Mouse (Mus musculus) midbrain, embryonic 14.5 days (tissue): ENCODE data around the gene Ccdc62. TPM values are rescaled to one million over a fixed set of nuclear protein-coding genes. Genes with fewer than 3 reads are reported as not detected.
A peak's percentile ranks its signal among the peaks of the same experiment; 100 is the strongest.

Experiments
- ATAC-seq: fragments of 200-750 bp; cut with Nextera tagmentation; 2 replicates; pipeline ENCODE4 v1.8.0; 2017; ENCODE audit warnings: moderate number of reproducible peaks, moderate library complexity; ENCODE audit not compliant: low FRiP score, low TSS enrichment
- DNase-seq: peaks from one replicate; pipeline ENCODE4 v3.0.0-alpha.2; 2015
- H3K27ac ChIP-seq: fragments of 300-500 bp; sonication (generic); replicated peaks from 2 replicates; pipeline ENCODE4 v1.5.1; 2014; ENCODE audit warnings: mild to moderate bottlenecking, low read depth, low read length, moderate library complexity
- H3K27me3 ChIP-seq: fragments of 300-500 bp; sonication (generic); 2 replicates; pipeline ENCODE4 v1.6.1; 2014; ENCODE audit warnings: low read length, control low read depth, mixed read lengths; ENCODE audit not compliant: control insufficient read depth, insufficient read depth
- H3K36me3 ChIP-seq: fragments of 300-500 bp; sonication (generic); 2 replicates; pipeline ENCODE4 v1.6.1; 2014; ENCODE audit warnings: low read length, control low read depth; ENCODE audit not compliant: control insufficient read depth, insufficient read depth
- H3K4me1 ChIP-seq: fragments of 300-500 bp; sonication (generic); 2 replicates; pipeline ENCODE4 v1.6.1; 2014; ENCODE audit warnings: mild to moderate bottlenecking, antibody characterized with exemption, low read length, control low read depth; ENCODE audit not compliant: control insufficient read depth, insufficient read depth
- H3K4me2 ChIP-seq: fragments of 300-500 bp; sonication (generic); 2 replicates; pipeline ENCODE4 v1.6.1; 2014; ENCODE audit warnings: mild to moderate bottlenecking, low read length, moderate library complexity
- H3K4me3 ChIP-seq: fragments of 300-500 bp; sonication (generic); replicated peaks from 2 replicates; pipeline ENCODE4 v1.5.1; 2014; ENCODE audit warnings: low read depth, low read length
- H3K9ac ChIP-seq: fragments of 300-500 bp; sonication (generic); replicated peaks from 2 replicates; pipeline ENCODE4 v1.6.1; 2014; ENCODE audit warnings: mild to moderate bottlenecking, low read length, moderate library complexity
- H3K9me3 ChIP-seq: fragments of 300-500 bp; sonication (generic); 2 replicates; pipeline ENCODE4 v1.6.1; 2016; ENCODE audit warnings: low read length, control low read depth, mixed read lengths; ENCODE audit not compliant: control insufficient read depth
- WGBS: fragments of 180-500 bp; shearing (Covaris S2); extraction: QIAGEN DNeasy Blood & Tissue Kit; methylation state at CpG from one replicate; pipeline ENCODE4 v1.1.7; 2014; 5-methylcytosine and 5-hydroxymethylcytosine counted together
- polyA plus RNA-seq: library from polyadenylated mRNA; unstranded; fragments of >200 nt; fragmentation: Nextera tagmentation; extraction: Ambion mirVana; gene quantifications from 2 replicates; pipeline ENCODE4 v1.2.1, GENCODE M21; 2014

Ccdc62 gene
- polyA plus RNA-seq, 1 experiment from 2014 or later, result 4.3 TPM

GRCm38 (mm10) chr5:124012885-124013284, 82.4 kb downstream of the Ccdc62 start:
- Histone ChIP-seq H3K4me3 (no peak overlapping the region), H3K9me3 (no peaks in the 10 kb centered on the region), H3K4me2 (no peak overlapping the region), H3K27ac (peak overlapping the region; percentile 87), H3K36me3 (peaks cover 25% of the 10 kb centered on the region), H3K27me3 (no peaks in the 10 kb centered on the region), H3K4me1 (peaks cover 55% of the 10 kb centered on the region), H3K9ac (no peak overlapping the region)
- no peak for ATAC-seq
- WGBS, result 85% methylated on average over 10 of the region's 10 CpGs
- no peak for DNase-seq

- H3K27ac ChIP-seq, result peak overlapping the region; percentile 28; the same call in 1 of the 2 replicates
- H3K9me3 ChIP-seq, result no peaks in the 10 kb centered on the region
- H3K4me3 ChIP-seq, result no peak overlapping the region
- peaks cover 16% of the 10 kb centered on the region for H3K36me3 ChIP-seq
- no peaks in the 10 kb centered on the region for H3K27me3 ChIP-seq
- H3K4me1 ChIP-seq, result peaks cover 55% of the 10 kb centered on the region
- DNase-seq, result no peak
- no peak overlapping the region for H3K9ac ChIP-seq
- ATAC-seq, result no peak
- WGBS, result 78% methylated on average over 16 of the region's 16 CpGs
- H3K4me2 ChIP-seq, result no peak overlapping the region
Measured at GRCm38 (mm10) chr5:124013747-124014146, 83.3 kb downstream of the Ccdc62 start.

GRCm38 (mm10) chr5:124014180-124014579, 83.7 kb downstream of the Ccdc62 start:
- peaks cover 55% of the 10 kb centered on the region for H3K4me1 ChIP-seq
- H3K27ac ChIP-seq, result peak overlapping the region; percentile 28; the same call in 1 of the 2 replicates
- no peak for DNase-seq
- H3K4me3 ChIP-seq, result no peak overlapping the region
- no peak overlapping the region for H3K9ac ChIP-seq
- no peak for ATAC-seq
- no peaks in the 10 kb centered on the region for H3K9me3 ChIP-seq
- peaks cover 12% of the 10 kb centered on the region for H3K36me3 ChIP-seq
- no peak overlapping the region for H3K4me2 ChIP-seq
- no peaks in the 10 kb centered on the region for H3K27me3 ChIP-seq
- WGBS, result 57% methylated on average over 3 of the region's 3 CpGs

- no peaks in the 10 kb centered on the region for H3K9me3 ChIP-seq
- DNase-seq (no peak), ATAC-seq (no peak)
- H3K4me3 ChIP-seq, result no peak overlapping the region
- H3K36me3 ChIP-seq, result peaks cover 5% of the 10 kb centered on the region; the same call in 1 of the 2 replicates
- no peak overlapping the region for H3K27ac ChIP-seq
- H3K4me2 ChIP-seq, result no peak overlapping the region
- H3K27me3 ChIP-seq, result no peaks in the 10 kb centered on the region
- H3K4me1 ChIP-seq, result peaks cover 55% of the 10 kb centered on the region
- no peak overlapping the region for H3K9ac ChIP-seq
- 7% methylated on average over 11 of the region's 11 CpGs for WGBS
Measured at GRCm38 (mm10) chr5:124014791-124015251, 84.3 kb downstream of the Ccdc62 start.

GRCm38 (mm10) chr5:124015727-124016126, 85.2 kb downstream of the Ccdc62 start:
- no peak overlapping the region for H3K9ac ChIP-seq
- H3K4me2 ChIP-seq, result no peak overlapping the region
- WGBS, result 87% methylated on average over 2 of the region's 2 CpGs
- H3K4me1 ChIP-seq, result peaks cover 50% of the 10 kb centered on the region
- no peaks in the 10 kb centered on the region for H3K27me3 ChIP-seq
- ATAC-seq (no peak), DNase-seq (no peak)
- no peaks in the 10 kb centered on the region for H3K36me3 ChIP-seq
- peak overlapping the region; percentile 45; the same call in 1 of the 2 replicates for H3K27ac ChIP-seq
- no peak overlapping the region for H3K4me3 ChIP-seq
- no peaks in the 10 kb centered on the region for H3K9me3 ChIP-seq

GRCm38 (mm10) chr5:124016291-124016821, 85.9 kb downstream of the Ccdc62 start:
- H3K27me3 ChIP-seq, result no peaks in the 10 kb centered on the region
- H3K4me2 ChIP-seq, result no peak overlapping the region
- H3K27ac ChIP-seq, result no peak overlapping the region
- H3K4me1 ChIP-seq, result peaks cover 44% of the 10 kb centered on the region
- 88% methylated on average over 7 of the region's 7 CpGs for WGBS
- no peak overlapping the region for H3K9ac ChIP-seq
- ATAC-seq (no peak), DNase-seq (no peak)
- H3K4me3 ChIP-seq, result no peak overlapping the region
- H3K9me3 ChIP-seq, result no peaks in the 10 kb centered on the region
- H3K36me3 ChIP-seq, result no peaks in the 10 kb centered on the region

- Histone ChIP-seq H3K27ac (no peak overlapping the region), H3K4me2 (no peak overlapping the region), H3K9ac (no peak overlapping the region), H3K36me3 (no peaks in the 10 kb centered on the region), H3K4me3 (no peak overlapping the region), H3K27me3 (no peaks in the 10 kb centered on the region), H3K9me3 (no peaks in the 10 kb centered on the region), H3K4me1 (peaks cover 28% of the 10 kb centered on the region)
- WGBS, result 82% methylated on average over 9 of the region's 9 CpGs
- no peak for ATAC-seq
- no peak for DNase-seq
Measured at GRCm38 (mm10) chr5:124017941-124018340, 87.5 kb downstream of the Ccdc62 start.

- H3K9me3 ChIP-seq, result no peaks in the 10 kb centered on the region
- no peak overlapping the region for H3K4me3 ChIP-seq
- H3K9ac ChIP-seq, result no peak overlapping the region
- no peak overlapping the region for H3K4me2 ChIP-seq
- peaks cover 21% of the 10 kb centered on the region for H3K4me1 ChIP-seq
- H3K36me3 ChIP-seq, result no peaks in the 10 kb centered on the region
- ATAC-seq (no peak), DNase-seq (no peak)
- H3K27me3 ChIP-seq, result no peaks in the 10 kb centered on the region
- no peak overlapping the region for H3K27ac ChIP-seq
- WGBS, result 86% methylated on average over 9 of the region's 9 CpGs
Measured at GRCm38 (mm10) chr5:124018651-124019050, 88.2 kb downstream of the Ccdc62 start.
